Mouse (Mus musculus) neutrophil, adult 5-6 weeks (primary cell): ENCODE results near the gene Cbln1. TPM values are rescaled to one million over a fixed set of nuclear protein-coding genes. Genes with fewer than 3 reads are reported as not detected.

Experiments
- ATAC-seq: fragments of 151-379, 151-347 bp; 2 replicates; pipeline ENCODE4 v1.8.0; 2017; ENCODE audit warnings: mild to moderate bottlenecking, moderate TSS enrichment; ENCODE audit not compliant: insufficient number of reproducible peaks, poor library complexity, low FRiP score, severe bottlenecking; ENCODE audit errors: extremely low read depth
- total RNA-seq: library from RNA; stranded (forward); fragments of 200-1000 nt; gene quantifications from 2 replicates; pipeline ENCODE4 v1.2.3, GENCODE M21; 2017

Gene Cbln1
- total RNA-seq = not detected in 2 replicates

GRCm38 (mm10) chr8:87472271-87473236, at the start of gene Cbln1:
Gene Cbln1 (minus strand): TSS chr8:87472609.
- ATAC-seq = no peak

GRCm38 (mm10) chr8:87517132-87517531, 44.7 kb upstream of the Cbln1 start:
- no peak for ATAC-seq

GRCm38 (mm10) chr8:87513796-87514195, 41.4 kb upstream of the Cbln1 start:
- no peak for ATAC-seq

GRCm38 (mm10) chr8:87513350-87513749, 40.9 kb upstream of the Cbln1 start:
- ATAC-seq = no peak

- ATAC-seq = no peak
Observed at GRCm38 (mm10) chr8:87512636-87513035, 40.2 kb upstream of the Cbln1 start.

GRCm38 (mm10) chr8:87507046-87507445, 34.6 kb upstream of the Cbln1 start:
- ATAC-seq = no peak

GRCm38 (mm10) chr8:87504441-87504840, 32.0 kb upstream of the Cbln1 start:
- no peak for ATAC-seq

GRCm38 (mm10) chr8:87502684-87503083, 30.3 kb upstream of the Cbln1 start:
- ATAC-seq = no peak

- no peak for ATAC-seq
Observed at GRCm38 (mm10) chr8:87497641-87498040, 25.2 kb upstream of the Cbln1 start.

GRCm38 (mm10) chr8:87496511-87496910, 24.1 kb upstream of the Cbln1 start:
- no peak for ATAC-seq

GRCm38 (mm10) chr8:87494862-87495261, 22.5 kb upstream of the Cbln1 start:
- no peak for ATAC-seq

GRCm38 (mm10) chr8:87489841-87490415, 17.5 kb upstream of the Cbln1 start:
- ATAC-seq = no peak

- ATAC-seq = no peak
Observed at GRCm38 (mm10) chr8:87481396-87481795, 9.0 kb upstream of the Cbln1 start.

- ATAC-seq = no peak
Observed at GRCm38 (mm10) chr8:87478221-87478620, 5.8 kb upstream of the Cbln1 start.

- ATAC-seq = no peak
Observed at GRCm38 (mm10) chr8:87477102-87477645, 4.8 kb upstream of the Cbln1 start.

- no peak for ATAC-seq
Observed at GRCm38 (mm10) chr8:87475551-87475950, 3.1 kb upstream of the Cbln1 start.

- no peak for ATAC-seq
Observed at GRCm38 (mm10) chr8:87474379-87474778, 2.0 kb upstream of the Cbln1 start.

- ATAC-seq = no peak
Observed at GRCm38 (mm10) chr8:87473940-87474339, 1.5 kb upstream of the Cbln1 start.

GRCm38 (mm10) chr8:87473314-87473713, 905 bp upstream of the Cbln1 start:
- no peak for ATAC-seq
